Mouse (Mus musculus): ENCODE measurements around the gene Zfp366. TPM values are rescaled to one million over a fixed set of nuclear protein-coding genes. Genes with fewer than 3 reads are reported as not detected.

The Zfp366 gene
- total RNA-seq, 4 experiments from 2014 or later: 7.9 to 12.2 (median 9.7) TPM

- DNase-seq (ENCODE audit: low spot score): no peak
These were observed 115.3 kb downstream of the Zfp366 start for GRCm38 (mm10) chr13:99299921-99300320.

Other genes with a start within 250 kb of the Zfp366 start
- gene 1700024P04Rik, start 200.3 kb upstream of the Zfp366 start, total RNA-seq (2022): not detected
- gene Ptcd2, start 159.9 kb downstream of the Zfp366 start, total RNA-seq (2022): 10 to 100 TPM; 52.6 to 58.1 (median 54.0) TPM
- 10 to 100 TPM; 47.2 to 48.0 (median 47.3) TPM for gene Mrps27, start 160.0 kb downstream of the Zfp366 start, total RNA-seq (2022)